ENCODE assay signal across 8 mouse cellular contexts in the genomic region with DNA sequence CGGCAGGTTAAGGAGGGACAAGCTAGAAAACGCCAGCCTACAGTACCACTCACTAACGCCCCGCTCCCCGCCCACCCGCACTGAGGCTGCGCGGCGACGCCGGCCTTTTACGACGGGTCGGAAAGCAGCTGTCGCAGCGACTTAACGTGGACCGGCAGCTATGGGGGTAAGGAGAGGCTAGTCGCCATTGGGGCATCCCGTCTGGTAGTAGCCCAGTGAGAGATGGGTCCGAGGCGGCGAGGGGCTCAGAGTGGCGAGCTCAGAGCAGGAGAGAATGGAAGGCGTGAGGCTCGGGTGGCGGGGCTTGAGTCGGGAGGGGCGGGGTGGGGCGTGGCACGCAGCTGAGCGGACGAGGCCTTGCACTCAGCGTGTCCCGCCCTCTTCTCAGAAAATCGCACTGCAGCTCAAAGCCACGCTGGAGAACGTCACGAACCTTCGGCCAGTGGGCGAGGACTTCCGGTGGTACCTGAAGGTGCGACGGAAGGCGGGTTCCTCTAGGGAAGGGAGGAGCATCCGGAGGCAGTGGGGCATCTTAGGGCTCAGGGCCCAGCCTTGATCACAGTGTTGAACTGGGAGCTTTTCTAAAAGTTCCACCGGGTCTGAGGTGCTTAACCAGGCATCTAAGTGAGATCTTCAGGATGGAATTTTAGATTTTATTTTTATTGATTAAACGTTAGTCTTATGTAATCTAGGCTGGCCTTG. TPM values are rescaled to one million over a fixed set of nuclear protein-coding genes. Genes with fewer than 3 reads are reported as not detected.
DNase-seq lines count a peak whose midpoint lies in the region; ATAC-seq and TF ChIP-seq lines count a peak whose summit lies in the region.

A gene (plus strand): TSS at position 83 of the 702 bp plus-strand sequence.

- peak; percentile 99 for DNase-seq in MEL (ENCODE audit: low read depth, low spot score)
- peak; percentile 96 to 98 for DNase-seq in cerebellum, adult 2 months
- peak; percentile 96 for DNase-seq in forebrain, postnatal 0 days
- peak; percentile 93 for DNase-seq in heart, postnatal 4 days
- peak; percentile 94 to 95 for DNase-seq in layer of hippocampus, adult 8-10 months (ENCODE audit: low spot score in 2 of 2)
- DNase-seq in ovary, adult 18-20 months (ENCODE audit: low spot score), result peak; percentile 95
- DNase-seq in thymus, postnatal 0 days (ENCODE audit: low spot score), result peak; percentile 95

- TF ChIP-seq CTCF in MEL (IDR thresholded peaks at IDR 0.05 in 2 of 3, conservative IDR thresholded peaks at IDR 0.05 in 1 of 3; ENCODE audit: control insufficient read depth in 1 of 3, insufficient read depth in 1 of 3, low read depth in 2 of 3, low read length in 3 of 3, poor library complexity in 1 of 3, severe bottlenecking in 1 of 3), result 0 out of 6 replicates have a peak, but pooled peaks of 1 of the 3 experiments have one; percentile 0
- TF ChIP-seq CTCF in cerebellum, adult 2 months (IDR thresholded peaks at IDR 0.05; ENCODE audit: borderline replicate concordance, insufficient read depth, low read depth, low read length), result no peak
- no peak for TF ChIP-seq CTCF in forebrain, postnatal 0 days (IDR thresholded peaks at IDR 0.05; ENCODE audit: low read depth)

- peak within 1 kb of the TSS; percentile 70 to 89 for H3K4me3 ChIP-seq in MEL (ENCODE audit: control insufficient read depth in 1 of 2, insufficient read depth in 1 of 2, low read depth in 2 of 2, low read length in 2 of 2)
- peak within 1 kb of the TSS; percentile 91 for H3K4me3 ChIP-seq in cerebellum, adult 2 months (replicated peaks; ENCODE audit: insufficient read depth, low read depth, low read length)
- peak within 1 kb of the TSS; percentile 57 for H3K4me3 ChIP-seq in forebrain, postnatal 0 days (ENCODE audit: low read depth, low read length)
- H3K4me3 ChIP-seq in lung, embryonic 15.5 days, result peak within 1 kb of the TSS; percentile 64

- TF ChIP-seq POLR2A in MEL (IDR thresholded peaks at IDR 0.05; ENCODE audit: control insufficient read depth in 1 of 2, insufficient read depth in 1 of 2, low read depth in 1 of 2, low read length in 2 of 2, poor library complexity in 1 of 2), result peak; percentile 61 to 80; a peak in 3 of 4 replicates
- TF ChIP-seq POLR2A in cerebellum, adult 2 months (IDR thresholded peaks at IDR 0.05; ENCODE audit: borderline replicate concordance, insufficient read depth, low read length), result peak; percentile 84; the same call in 1 of the 2 replicates

- peak within 1 kb of the TSS; percentile 84 for H3K4me2 ChIP-seq in forebrain, postnatal 0 days (ENCODE audit: low read depth)
- peak within 1 kb of the TSS; percentile 90 for H3K4me2 ChIP-seq in lung, embryonic 15.5 days

- H3K36me3 ChIP-seq in MEL (ENCODE audit: control insufficient read depth in 1 of 2, insufficient read depth in 2 of 2, low read length in 2 of 2), result peaks cover 4 to 10% of the 10 kb centered on the region in 2 experiments; a peak in 3 of 4 replicates
- peaks cover 37% of the 10 kb centered on the region for H3K36me3 ChIP-seq in forebrain, postnatal 0 days (ENCODE audit: insufficient read depth)
- peaks cover 45% of the 10 kb centered on the region for H3K36me3 ChIP-seq in lung, embryonic 15.5 days

- under 1% methylated on average over 48 of the region's 48 CpGs for WGBS in cerebellum, adult 2 months
- 1% methylated on average over 47 of the region's 48 CpGs for WGBS in forebrain, postnatal 0 days
- WGBS in lung, embryonic 15.5 days, result under 1% methylated on average over 48 of the region's 48 CpGs

- no peaks in the 10 kb centered on the region for H3K27me3 ChIP-seq in MEL (ENCODE audit: control insufficient read depth in 1 of 2, insufficient read depth in 2 of 2, low read length in 2 of 2)
- H3K27me3 ChIP-seq in cerebellum, adult 2 months (ENCODE audit: control insufficient read depth, insufficient read depth, low read length), result no peaks in the 10 kb centered on the region
- no peaks in the 10 kb centered on the region for H3K27me3 ChIP-seq in forebrain, postnatal 0 days (ENCODE audit: insufficient read depth, low read length)
- no peaks in the 10 kb centered on the region for H3K27me3 ChIP-seq in lung, embryonic 15.5 days

- ATAC-seq in forebrain, postnatal 0 days, result peak; percentile 95
- ATAC-seq in lung, embryonic 15.5 days (ENCODE audit: borderline replicate concordance, extremely low read depth, low FRiP score, low TSS enrichment), result peak; percentile 96

- H3K27ac ChIP-seq in MEL (ENCODE audit: control insufficient read depth, low read depth, low read length), result peak within 1 kb of the TSS; percentile 89
- H3K27ac ChIP-seq in cerebellum, adult 2 months (ENCODE audit: insufficient read depth, low read length), result peak within 1 kb of the TSS; percentile 53
- H3K27ac ChIP-seq in forebrain, postnatal 0 days (ENCODE audit: low read depth, low read length), result peak within 1 kb of the TSS; percentile 93
- peak within 1 kb of the TSS; percentile 96 for H3K27ac ChIP-seq in lung, embryonic 15.5 days

- TF ChIP-seq RAD21 in MEL (IDR thresholded peaks at IDR 0.05; ENCODE audit: low read depth, low read length), result no peak

- no peaks in the 10 kb centered on the region for H3K9me3 ChIP-seq in MEL (replicated peaks; ENCODE audit: insufficient read depth, low read length)
- H3K9me3 ChIP-seq in forebrain, postnatal 0 days (ENCODE audit: low read length), result no peaks in the 10 kb centered on the region
- H3K9me3 ChIP-seq in lung, embryonic 15.5 days, result no peaks in the 10 kb centered on the region

- H3K9ac ChIP-seq in MEL (ENCODE audit: control insufficient read depth, low read depth, low read length, poor library complexity, severe bottlenecking), result peak within 1 kb of the TSS; percentile 84
- peak within 1 kb of the TSS; percentile 65 for H3K9ac ChIP-seq in forebrain, postnatal 0 days
- peak within 1 kb of the TSS; percentile 70 for H3K9ac ChIP-seq in lung, embryonic 15.5 days

- H3K4me1 ChIP-seq in MEL (ENCODE audit: control insufficient read depth in 1 of 2, insufficient read depth in 2 of 2, low read length in 2 of 2), result peaks cover 0 to 11% of the 10 kb centered on the region in 2 experiments; a peak in 1 of 4 replicates
- H3K4me1 ChIP-seq in cerebellum, adult 2 months (ENCODE audit: control insufficient read depth, insufficient read depth, low read length), result peaks cover 3% of the 10 kb centered on the region; the same call in 1 of the 2 replicates
- no peaks in the 10 kb centered on the region; the same call in 1 of the 2 replicates for H3K4me1 ChIP-seq in forebrain, postnatal 0 days (ENCODE audit: insufficient read depth)
- peaks cover 12% of the 10 kb centered on the region for H3K4me1 ChIP-seq in lung, embryonic 15.5 days

- TF ChIP-seq EP300 in MEL (IDR thresholded peaks at IDR 0.05; ENCODE audit: low read depth in 1 of 2, low read length in 2 of 2), result no peak

- no peaks in the 10 kb centered on the region; the same call in 1 of the 2 replicates for H3K79me2 ChIP-seq in MEL (ENCODE audit: control insufficient read depth, insufficient read depth, low read length, poor library complexity)

TF ChIP-seq in MEL, 35 proteins besides CTCF, POLR2A, EP300 and RAD21 (continues in another document):
- TF ChIP-seq ZKSCAN1 (IDR thresholded peaks at IDR 0.05; ENCODE audit: low read depth, low read length) (no peak), SIN3A (IDR thresholded peaks at IDR 0.05; ENCODE audit: low read length) (no peak; the same call in 1 of the 2 replicates), MAZ (IDR thresholded peaks at IDR 0.05; ENCODE audit: low read depth, low read length) (peak; percentile 61; the same call in 1 of the 2 replicates), MEF2A (IDR thresholded peaks at IDR 0.05; ENCODE audit: extremely low read depth, insufficient replicate concordance, low read depth, low read length, poor library complexity, severe bottlenecking) (no peak), NELFE (IDR thresholded peaks at IDR 0.05; ENCODE audit: low read depth, low read length) (peak; percentile 80), SMC3 (IDR thresholded peaks at IDR 0.05; ENCODE audit: low read depth, low read length) (no peak), MXI1 (IDR thresholded peaks at IDR 0.05; ENCODE audit: low read depth, low read length) (peak; percentile 75), ELF1 (IDR thresholded peaks at IDR 0.05; ENCODE audit: low read depth, low read length) (peak; percentile 87), MAX (IDR thresholded peaks at IDR 0.05; ENCODE audit: low read length) (peak; percentile 84), USF2 (IDR thresholded peaks at IDR 0.05; ENCODE audit: borderline replicate concordance in 1 of 2, insufficient read depth in 1 of 2, low read depth in 1 of 2, low read length in 2 of 2) (no peak), POLR2AphosphoS2 (IDR thresholded peaks at IDR 0.05; ENCODE audit: low read length) (peak; percentile 65; the same call in 1 of the 2 replicates), E2F4 (IDR thresholded peaks at IDR 0.05; ENCODE audit: borderline replicate concordance, low read depth, low read length) (0 out of 2 replicates have a peak, but pooled peaks have one; percentile 41), HCFC1 (IDR thresholded peaks at IDR 0.05; ENCODE audit: low read depth, low read length) (peak; percentile 84), CHD2 (IDR thresholded peaks at IDR 0.05; ENCODE audit: low read length) (no peak), ZC3H11A (IDR thresholded peaks at IDR 0.05; ENCODE audit: low read depth, low read length) (no peak), ZNF384 (IDR thresholded peaks at IDR 0.05; ENCODE audit: low read depth, low read length) (no peak), KAT2A (conservative IDR thresholded peaks at IDR 0.05; ENCODE audit: low read depth, low read length) (peak; percentile 56), TCF12 (IDR thresholded peaks at IDR 0.05; ENCODE audit: low read depth, low read length) (peak; percentile 27), UBTF (IDR thresholded peaks at IDR 0.05; ENCODE audit: borderline replicate concordance, insufficient read depth, low read depth, low read length) (no peak), ZMIZ1 (IDR thresholded peaks at IDR 0.05; ENCODE audit: low read depth, low read length) (peak; percentile 61; the same call in 1 of the 2 replicates), USF1 (IDR thresholded peaks at IDR 0.05; ENCODE audit: low read depth, low read length) (no peak)

RNA-seq across cellular contexts. Expression of the gene that starts here (rescaled TPM):
- total RNA-seq in MEL (2012; rRNA removed), result 54.6 and 65.0 TPM in 2 replicates
- 10 to 100 TPM in 1 of 2 experiments, not detected in 1; 35.5 TPM for polyA plus RNA-seq in MEL (2012; ENCODE audit: insufficient read depth in 1 of 2, insufficient read length in 2 of 2, low read depth in 1 of 2, low replicate concordance in 2 of 2, missing spikeins in 1 of 2)
- 129 and 137 TPM in 2 replicates for polyA plus RNA-seq in cerebellum, adult 2 months (2012; rRNA removed)
- total RNA-seq in forebrain, postnatal 0 days (2014; rRNA removed), result 63.7 and 75.6 TPM in 2 replicates
- 102 and 110 TPM in 2 replicates for polyA plus RNA-seq in forebrain, postnatal 0 days (2015; fragmentation: Nextera tagmentation; extraction: Ambion mirVana)
- total RNA-seq in heart, postnatal 4 days (2021), result 10 to 100 TPM; 70.7 to 77.2 TPM
- total RNA-seq in layer of hippocampus, adult 8-10 months (2022), result 10 to 100 TPM; 54.2 to 71.4 (median 58.9) TPM
- polyA plus RNA-seq in lung, embryonic 15.5 days (2015; fragmentation: Nextera tagmentation; extraction: Ambion mirVana), result 121 and 128 TPM in 2 replicates
- polyA plus RNA-seq in thymus, postnatal 0 days (2015; fragmentation: Nextera tagmentation; extraction: Ambion mirVana), result 78.3 and 81.5 TPM in 2 replicates

Comparison
In these comparisons a context has a peak if more than half of its experiments do, and no peak if none do; other contexts are left out.
1. Peak in every context shown above with its lines: DNase-seq, ATAC-seq, H3K4me3 ChIP-seq and H3K27ac ChIP-seq.